Mouse (Mus musculus): Measurements from ENCODE around the gene Masp1.

DNA sequence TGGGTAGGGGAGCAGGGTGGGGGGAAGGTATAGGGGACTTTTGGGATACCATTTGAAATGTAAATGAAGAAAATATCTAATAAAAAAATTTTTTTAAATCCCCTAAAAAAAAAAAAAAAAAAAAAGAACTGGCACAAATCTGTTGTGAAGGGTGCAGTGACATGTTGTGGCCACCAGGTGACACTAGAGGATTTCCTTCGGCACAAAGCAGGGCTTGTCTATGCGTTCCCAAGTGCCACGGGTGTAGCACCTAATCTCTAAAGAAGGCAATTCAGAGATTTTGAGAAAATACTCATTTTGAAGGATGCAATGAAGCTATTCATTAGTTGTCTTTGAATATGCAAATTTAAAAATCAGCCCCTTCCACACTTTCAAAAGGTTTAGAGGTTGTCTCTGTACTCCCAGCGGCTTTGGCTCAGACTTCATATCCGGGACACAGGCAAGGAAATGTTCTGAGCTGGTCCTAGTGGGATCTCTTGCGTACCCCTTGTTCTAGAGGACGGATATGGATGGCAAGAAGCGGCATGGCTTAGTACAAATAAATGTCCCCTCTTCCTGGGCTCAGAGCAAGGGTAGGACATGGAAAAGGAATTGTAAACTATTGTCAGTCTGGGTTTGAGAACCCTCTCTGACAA, 29.8 kb upstream of the Masp1 start:
- TF ChIP-seq POLR2A (IDR thresholded peaks at IDR 0.05; ENCODE audit: extremely low read depth, insufficient read depth, low read length) (no peak), CTCF (IDR thresholded peaks at IDR 0.05; ENCODE audit: extremely low read depth, insufficient read depth, low read length) (peak; percentile 96)
